Mouse (Mus musculus): ENCODE measurements at regions not wholly inside any gene's neighbourhood (a gene's known extent, or its start where the extent isn't known, plus 50 kb on each side); places are given as distances from the start of the nearest gene placed in this dataset.

DNA sequence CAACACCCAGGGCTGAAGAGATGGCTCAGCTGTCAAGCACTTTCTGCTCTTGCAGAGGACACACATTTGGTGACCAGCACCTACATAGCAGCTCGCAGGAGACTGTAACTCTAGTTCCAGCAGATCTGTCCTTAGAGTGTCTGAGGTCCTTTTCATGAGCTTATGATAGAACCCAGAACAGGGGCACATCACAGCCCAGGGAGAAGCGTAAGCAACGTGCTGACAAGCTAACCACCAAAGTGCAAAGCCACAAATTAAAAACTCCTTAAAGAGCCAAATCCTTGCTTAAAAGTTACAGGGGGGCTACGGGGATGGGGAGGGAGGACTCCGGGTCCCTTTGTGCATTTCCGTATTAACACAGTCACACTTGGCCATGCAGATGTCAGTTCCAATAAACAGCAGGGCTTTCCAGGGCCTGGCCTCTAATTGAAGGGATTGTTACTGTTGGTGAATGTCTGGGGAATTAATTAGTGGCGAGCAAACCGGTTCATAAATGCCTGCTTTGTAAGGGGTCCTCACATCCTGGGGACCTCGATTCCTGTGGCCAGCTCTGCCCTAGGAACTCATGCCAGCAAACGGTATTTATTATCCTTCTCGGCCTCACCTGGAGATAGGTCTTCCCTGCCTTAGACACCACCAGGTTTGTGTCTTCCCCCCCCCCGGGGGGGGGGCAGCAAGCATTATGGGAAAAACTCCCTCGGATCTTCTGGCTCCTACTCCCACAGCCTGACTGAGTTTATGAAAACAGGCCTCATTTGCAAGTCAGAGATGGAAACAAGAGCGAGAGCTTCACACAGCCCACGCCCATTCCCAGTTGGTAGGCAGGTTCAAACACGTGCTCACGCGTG lies 447.5 kb downstream of the Cd83 start:
- TF ChIP-seq CTCF (IDR thresholded peaks at IDR 0.05; ENCODE audit: control insufficient read depth, insufficient read depth, low read length) (no peak), POLR2A (IDR thresholded peaks at IDR 0.05; ENCODE audit: borderline replicate concordance, control insufficient read depth, low read depth, low read length) (no peak)
- WGBS = 81% methylated on average over 18 of the region's 18 CpGs
- H3K4me3 ChIP-seq (replicated peaks; ENCODE audit: control insufficient read depth, low read depth, low read length) = no peak overlapping the region
- no peak overlapping the region for H3K27ac ChIP-seq (ENCODE audit: control insufficient read depth, insufficient read depth, low read depth, low read length, poor library complexity)
- no peaks in the 10 kb centered on the region for H3K4me1 ChIP-seq (ENCODE audit: control insufficient read depth, insufficient read depth, low read length)

DNA sequence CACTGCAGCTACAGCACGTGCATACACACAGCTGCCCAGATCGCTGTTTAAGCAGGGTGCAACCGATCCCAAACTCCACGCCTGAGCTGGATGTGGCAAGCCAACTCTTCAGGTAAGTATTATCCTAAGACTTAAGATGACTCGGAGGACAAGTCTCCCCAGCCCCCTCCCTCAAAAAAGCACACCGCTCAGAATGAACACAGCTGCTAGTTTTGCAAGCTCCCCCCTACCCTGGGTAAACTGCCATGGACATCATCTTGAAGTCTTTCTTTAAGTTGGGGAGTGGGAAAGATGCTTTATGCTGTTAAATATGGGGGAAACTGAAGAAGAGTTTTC lies 448.1 kb downstream of the Cd83 start:
- no peak overlapping the region for H3K27ac ChIP-seq (ENCODE audit: control insufficient read depth, insufficient read depth, low read depth, low read length, poor library complexity)
- no peak overlapping the region for H3K4me3 ChIP-seq (replicated peaks; ENCODE audit: control insufficient read depth, low read depth, low read length)
- whole genome bisulfite sequencing = 89% methylated on average over 6 of the region's 6 CpGs
- H3K4me1 ChIP-seq (ENCODE audit: control insufficient read depth, insufficient read depth, low read length) = no peaks in the 10 kb centered on the region
- TF ChIP-seq POLR2A (IDR thresholded peaks at IDR 0.05; ENCODE audit: borderline replicate concordance, control insufficient read depth, low read depth, low read length) (no peak), CTCF (IDR thresholded peaks at IDR 0.05; ENCODE audit: control insufficient read depth, insufficient read depth, low read length) (no peak)

DNA sequence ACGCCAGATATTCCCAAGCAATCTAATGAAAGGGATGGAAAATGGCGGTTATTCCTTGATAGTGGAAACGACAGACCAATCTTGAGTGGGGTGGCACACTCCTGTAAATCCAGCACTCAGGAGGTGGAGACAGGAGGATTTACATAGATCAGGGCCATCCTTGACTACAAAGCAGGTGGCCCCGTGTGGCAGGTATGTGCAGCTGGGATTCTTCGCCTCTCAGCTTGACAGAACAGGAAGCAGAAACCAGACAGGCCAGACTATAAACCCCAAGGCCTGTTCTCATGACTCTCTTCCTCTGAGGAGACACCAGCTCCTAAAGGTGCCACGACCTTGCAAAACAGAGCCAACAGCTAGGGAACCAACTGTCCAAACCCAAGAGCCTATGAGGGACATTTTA lies 449.7 kb downstream of the Cd83 start:
- no peaks in the 10 kb centered on the region for H3K4me1 ChIP-seq (ENCODE audit: control insufficient read depth, insufficient read depth, low read length)
- H3K4me3 ChIP-seq (replicated peaks; ENCODE audit: control insufficient read depth, low read depth, low read length) = no peak overlapping the region
- no peak overlapping the region for H3K27ac ChIP-seq (ENCODE audit: control insufficient read depth, insufficient read depth, low read depth, low read length, poor library complexity)
- WGBS = 58% methylated on average over 6 of the region's 6 CpGs
- no peak for TF ChIP-seq CTCF (IDR thresholded peaks at IDR 0.05; ENCODE audit: control insufficient read depth, insufficient read depth, low read length)
- TF ChIP-seq POLR2A (IDR thresholded peaks at IDR 0.05; ENCODE audit: borderline replicate concordance, control insufficient read depth, low read depth, low read length) = no peak

DNA sequence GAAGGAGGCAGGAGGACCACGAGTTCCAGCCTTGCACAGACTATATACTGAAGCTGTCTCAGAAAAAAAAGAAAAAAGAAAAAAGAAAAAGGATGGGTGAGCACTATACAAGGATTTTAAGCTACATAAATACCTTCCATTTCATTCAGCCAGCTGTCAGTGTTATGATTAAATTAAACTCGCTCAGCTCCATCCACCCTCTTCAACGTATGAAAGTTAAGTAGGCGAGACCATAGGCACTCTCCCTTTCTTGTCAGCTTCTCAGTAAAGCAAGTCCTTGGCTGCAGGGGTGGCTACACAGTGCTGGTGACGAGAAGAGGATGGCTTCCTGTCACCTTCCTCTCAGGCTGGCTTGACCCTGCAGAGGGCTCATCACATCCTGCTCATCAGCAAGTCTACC lies 450.7 kb downstream of the Cd83 start:
- no peak overlapping the region for H3K27ac ChIP-seq (ENCODE audit: control insufficient read depth, insufficient read depth, low read depth, low read length, poor library complexity)
- no peak overlapping the region for H3K4me3 ChIP-seq (replicated peaks; ENCODE audit: control insufficient read depth, low read depth, low read length)
- 83% methylated on average over 5 of the region's 5 CpGs for WGBS
- H3K4me1 ChIP-seq (ENCODE audit: control insufficient read depth, insufficient read depth, low read length) = no peaks in the 10 kb centered on the region
- TF ChIP-seq CTCF (IDR thresholded peaks at IDR 0.05; ENCODE audit: control insufficient read depth, insufficient read depth, low read length) (no peak), POLR2A (IDR thresholded peaks at IDR 0.05; ENCODE audit: borderline replicate concordance, control insufficient read depth, low read depth, low read length) (no peak)

DNA sequence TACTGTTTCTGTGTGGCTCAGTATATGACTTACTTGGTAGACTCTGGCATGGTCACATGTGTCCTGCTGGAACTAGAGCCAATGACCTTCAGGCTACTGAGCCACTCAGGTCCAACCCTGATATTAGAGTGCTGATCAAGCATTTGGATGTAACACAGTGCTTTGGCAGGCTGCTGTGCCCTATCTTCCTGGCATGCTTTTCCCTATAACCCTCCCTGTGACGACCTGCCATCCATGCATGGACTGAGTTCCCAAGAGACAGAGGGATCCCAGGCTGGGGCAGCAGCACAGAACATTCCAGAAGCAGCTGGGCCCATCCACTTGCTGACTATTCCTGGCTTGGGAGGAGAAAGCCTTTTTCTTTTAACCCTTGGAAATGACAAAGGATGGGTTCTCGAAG lies 451.4 kb downstream of the Cd83 start:
- TF ChIP-seq POLR2A (IDR thresholded peaks at IDR 0.05; ENCODE audit: borderline replicate concordance, control insufficient read depth, low read depth, low read length) (no peak), CTCF (IDR thresholded peaks at IDR 0.05; ENCODE audit: control insufficient read depth, insufficient read depth, low read length) (no peak)
- no peak overlapping the region for H3K27ac ChIP-seq (ENCODE audit: control insufficient read depth, insufficient read depth, low read depth, low read length, poor library complexity)
- H3K4me1 ChIP-seq (ENCODE audit: control insufficient read depth, insufficient read depth, low read length) = no peaks in the 10 kb centered on the region
- WGBS = 72% methylated on average over 2 of the region's 2 CpGs
- H3K4me3 ChIP-seq (replicated peaks; ENCODE audit: control insufficient read depth, low read depth, low read length) = no peak overlapping the region

DNA sequence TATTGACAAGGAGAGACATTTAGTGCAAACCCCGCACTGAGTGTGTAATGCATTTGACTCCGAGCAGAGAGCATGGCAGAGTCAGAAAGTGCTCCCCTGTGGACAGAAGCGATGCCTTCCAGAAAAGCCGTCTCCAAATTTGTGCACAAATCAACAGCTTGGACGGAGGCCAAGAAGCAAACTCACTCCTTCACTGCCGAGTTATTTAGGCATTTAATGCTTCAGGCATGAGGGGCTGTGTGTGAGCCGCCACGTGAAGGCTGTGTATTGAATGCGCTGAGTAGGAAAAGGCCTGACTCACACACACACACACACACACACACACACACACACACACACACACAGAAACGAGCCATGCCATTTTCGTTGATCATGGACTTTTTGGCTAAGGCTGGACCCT lies 453.7 kb downstream of the Cd83 start:
- Histone ChIP-seq H3K27ac (ENCODE audit: control insufficient read depth, insufficient read depth, low read depth, low read length, poor library complexity) (no peak overlapping the region), H3K4me1 (ENCODE audit: control insufficient read depth, insufficient read depth, low read length) (no peaks in the 10 kb centered on the region), H3K4me3 (replicated peaks; ENCODE audit: control insufficient read depth, low read depth, low read length) (no peak overlapping the region)
- TF ChIP-seq POLR2A (IDR thresholded peaks at IDR 0.05; ENCODE audit: borderline replicate concordance, control insufficient read depth, low read depth, low read length) = no peak
- TF ChIP-seq CTCF (IDR thresholded peaks at IDR 0.05; ENCODE audit: control insufficient read depth, insufficient read depth, low read length) = no peak
- WGBS = 60% methylated on average over 11 of the region's 11 CpGs

DNA sequence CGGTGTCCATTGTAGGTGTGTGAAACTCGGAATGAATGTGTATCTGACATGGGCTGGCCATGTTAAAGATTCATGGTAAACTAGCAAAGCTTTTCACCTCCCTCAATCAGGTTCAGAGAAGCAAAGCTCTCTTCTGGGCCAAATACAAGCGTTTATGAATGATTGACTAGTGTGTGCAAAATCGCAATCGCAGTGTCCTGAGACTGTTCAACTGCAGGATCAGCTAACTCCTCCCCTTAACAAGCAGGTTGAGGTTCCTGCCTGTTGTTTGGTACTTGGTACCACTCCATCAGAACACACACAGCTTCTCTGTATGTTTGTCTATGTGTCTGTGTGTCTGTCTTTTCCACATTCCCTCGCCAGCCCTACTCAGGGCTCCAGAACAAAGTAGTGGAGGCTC lies 458.6 kb downstream of the Cd83 start:
- peaks cover 1% of the 10 kb centered on the region; the same call in 1 of the 2 replicates for H3K4me1 ChIP-seq (ENCODE audit: control insufficient read depth, insufficient read depth, low read length)
- TF ChIP-seq POLR2A (IDR thresholded peaks at IDR 0.05; ENCODE audit: borderline replicate concordance, control insufficient read depth, low read depth, low read length) (no peak), CTCF (IDR thresholded peaks at IDR 0.05; ENCODE audit: control insufficient read depth, insufficient read depth, low read length) (no peak)
- 87% methylated on average over 6 of the region's 6 CpGs for WGBS
- no peak overlapping the region for H3K4me3 ChIP-seq (replicated peaks; ENCODE audit: control insufficient read depth, low read depth, low read length)
- H3K27ac ChIP-seq (ENCODE audit: control insufficient read depth, insufficient read depth, low read depth, low read length, poor library complexity) = no peak overlapping the region

DNA sequence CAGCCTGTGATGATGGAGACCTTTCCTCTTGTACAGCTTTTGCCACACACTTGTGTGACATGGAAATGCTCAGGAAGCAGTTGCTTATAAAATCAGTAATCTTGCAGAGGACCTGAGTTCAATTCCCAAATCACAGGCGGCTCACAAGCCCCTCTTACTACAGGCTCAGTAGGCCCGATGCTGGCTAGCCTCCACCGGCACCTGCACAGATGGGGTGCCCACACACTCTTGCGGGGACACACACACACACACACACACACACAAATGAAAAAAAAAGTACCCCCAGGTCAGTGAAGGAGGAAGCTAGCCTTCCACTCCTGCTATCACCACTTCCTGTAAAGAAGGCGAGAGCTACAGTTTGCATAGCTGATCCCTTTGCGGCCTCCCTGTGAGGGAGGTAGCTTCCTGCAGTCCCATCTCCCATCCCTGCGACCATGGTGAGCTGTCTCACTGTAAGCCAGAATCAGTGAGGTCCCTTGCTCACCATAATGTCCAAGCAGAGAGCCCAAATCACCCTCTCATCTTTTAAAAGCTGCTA lies 462.2 kb downstream of the Cd83 start:
- peaks cover 1% of the 10 kb centered on the region; the same call in 1 of the 2 replicates for H3K4me1 ChIP-seq (ENCODE audit: control insufficient read depth, insufficient read depth, low read length)
- 5% methylated on average over 7 of the region's 7 CpGs for WGBS
- TF ChIP-seq POLR2A (IDR thresholded peaks at IDR 0.05; ENCODE audit: borderline replicate concordance, control insufficient read depth, low read depth, low read length) (no peak), CTCF (IDR thresholded peaks at IDR 0.05; ENCODE audit: control insufficient read depth, insufficient read depth, low read length) (no peak)
- H3K27ac ChIP-seq (ENCODE audit: control insufficient read depth, insufficient read depth, low read depth, low read length, poor library complexity) = no peak overlapping the region
- H3K4me3 ChIP-seq (replicated peaks; ENCODE audit: control insufficient read depth, low read depth, low read length) = no peak overlapping the region

Data from bone marrow, adult 2 months (tissue).